Mouse (Mus musculus) midbrain, embryonic 10.5 days (tissue): ENCODE data around the gene March10. TPM values are rescaled to one million over a fixed set of nuclear protein-coding genes. Genes with fewer than 3 reads are reported as not detected.

Experiments
- DNase-seq: peaks from one replicate; pipeline ENCODE4 v3.0.0-alpha.2; 2017; ENCODE audit warnings: low spot score
- H3K27ac ChIP-seq: fragments of 300-500 bp; sonication (generic); replicated peaks from 2 replicates; pipeline ENCODE4 v1.5.1; 2016; ENCODE audit warnings: mild to moderate bottlenecking
- H3K27me3 ChIP-seq: fragments of 300-500 bp; sonication (generic); 2 replicates; pipeline ENCODE4 v1.6.1; 2016; ENCODE audit warnings: low read depth, mild to moderate bottlenecking; ENCODE audit not compliant: poor library complexity, severe bottlenecking
- H3K36me3 ChIP-seq: fragments of 300-500 bp; sonication (generic); 2 replicates; pipeline ENCODE4 v1.6.1; 2016; ENCODE audit warnings: mild to moderate bottlenecking, moderate library complexity
- H3K4me1 ChIP-seq: fragments of 300-500 bp; sonication (generic); 2 replicates; pipeline ENCODE4 v1.6.1; 2016
- H3K4me3 ChIP-seq: fragments of 300-500 bp; sonication (generic); 2 replicates; pipeline ENCODE4 v1.5.1; 2016; ENCODE audit warnings: mild to moderate bottlenecking, moderate library complexity
- H3K9me3 ChIP-seq: fragments of 300-500 bp; sonication (generic); replicated peaks from 2 replicates; pipeline ENCODE4 v1.6.1; 2016; ENCODE audit warnings: mild to moderate bottlenecking
- WGBS: fragments of 180-500 bp; shearing (Covaris S2); methylation state at CpG from one replicate; pipeline ENCODE4 v1.1.7; 2016; 5-methylcytosine and 5-hydroxymethylcytosine counted together
- polyA plus RNA-seq: library from polyadenylated mRNA; unstranded; fragments of >200 nt; fragmentation: Nextera tagmentation; extraction: Ambion mirVana; gene quantifications from 2 replicates; pipeline ENCODE4 v1.2.1, GENCODE M21; 2016

The March10 gene
- polyA plus RNA-seq, 1 experiment from 2014 or later, result not detected

GRCm38 (mm10) chr11:105459900-105460299 is 3.4 kb upstream of the March10 start:
- DNase-seq, result no peak
- Histone ChIP-seq H3K4me1 (peaks cover 31% of the 10 kb centered on the region), H3K27ac (0 out of 2 replicates have a peak overlapping the region, but pooled peaks have one; percentile 13), H3K4me3 (no peak overlapping the region), H3K9me3 (no peaks in the 10 kb centered on the region), H3K27me3 (peaks cover 12% of the 10 kb centered on the region), H3K36me3 (no peaks in the 10 kb centered on the region)
- WGBS, result 78% methylated on average over 5 of the region's 5 CpGs

DNA sequence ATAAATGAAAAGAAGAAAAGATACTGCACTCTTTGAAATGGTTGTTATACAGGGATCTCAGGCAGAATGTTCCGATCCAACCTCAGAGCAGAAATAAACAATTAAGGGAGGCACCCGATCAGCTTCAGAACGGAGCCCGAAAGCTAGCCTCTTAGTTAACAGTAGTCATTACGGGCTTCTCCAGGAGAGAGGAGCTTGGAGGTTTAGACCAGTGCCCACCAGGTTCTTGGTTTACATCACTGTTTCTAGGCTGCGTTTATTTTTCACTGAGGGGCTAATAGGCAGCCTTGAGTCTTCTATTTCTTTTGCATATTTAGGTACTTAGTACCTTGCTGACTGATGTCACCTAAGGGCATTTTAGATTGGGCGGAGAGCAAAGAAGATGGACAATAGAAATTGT is 506 bp upstream of the March10 start:
- peak overlapping the region; percentile 78 for H3K27ac ChIP-seq
- no peak for DNase-seq
- H3K36me3 ChIP-seq, result no peaks in the 10 kb centered on the region
- peaks cover 12% of the 10 kb centered on the region for H3K27me3 ChIP-seq
- H3K4me3 ChIP-seq, result peak overlapping the region; percentile 69
- WGBS, result 68% methylated on average over 7 of the region's 7 CpGs
- peaks cover 17% of the 10 kb centered on the region for H3K4me1 ChIP-seq
- H3K9me3 ChIP-seq, result no peaks in the 10 kb centered on the region

- no peak overlapping the region for H3K27ac ChIP-seq
- H3K27me3 ChIP-seq, result peaks cover 12% of the 10 kb centered on the region
- 97% methylated on average over 5 of the region's 5 CpGs for WGBS
- DNase-seq, result no peak
- H3K4me3 ChIP-seq, result no peak overlapping the region
- peaks cover 24% of the 10 kb centered on the region for H3K4me1 ChIP-seq
- H3K9me3 ChIP-seq, result no peaks in the 10 kb centered on the region
- no peaks in the 10 kb centered on the region for H3K36me3 ChIP-seq
Measured at GRCm38 (mm10) chr11:105455118-105455517, 1.4 kb downstream of the March10 start.

DNA sequence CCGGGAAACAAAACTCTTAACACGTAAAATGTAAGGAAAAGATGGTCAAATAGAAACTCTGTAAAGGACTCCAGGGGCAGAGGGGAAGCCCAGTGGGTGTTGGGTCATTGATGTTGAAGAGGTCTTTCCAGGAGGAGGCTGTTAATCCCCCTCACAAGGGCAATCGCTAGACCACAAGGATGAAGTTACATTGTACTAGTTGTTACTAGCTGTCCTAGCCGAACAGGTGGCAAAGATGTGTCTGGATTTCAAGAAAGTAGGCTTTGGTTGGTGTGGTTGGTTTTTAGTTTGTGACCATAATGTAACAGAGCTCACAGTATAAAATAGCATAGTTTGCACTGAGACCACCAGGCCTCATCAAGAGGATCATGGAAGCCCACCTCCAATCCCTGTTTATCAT is 3.5 kb downstream of the March10 start:
- H3K27me3 ChIP-seq, result peaks cover 10% of the 10 kb centered on the region
- H3K36me3 ChIP-seq, result no peaks in the 10 kb centered on the region
- no peak overlapping the region for H3K27ac ChIP-seq
- DNase-seq, result no peak
- peaks cover 31% of the 10 kb centered on the region for H3K4me1 ChIP-seq
- no peak overlapping the region for H3K4me3 ChIP-seq
- 87% methylated on average over 4 of the region's 4 CpGs for WGBS
- H3K9me3 ChIP-seq, result no peaks in the 10 kb centered on the region

DNA sequence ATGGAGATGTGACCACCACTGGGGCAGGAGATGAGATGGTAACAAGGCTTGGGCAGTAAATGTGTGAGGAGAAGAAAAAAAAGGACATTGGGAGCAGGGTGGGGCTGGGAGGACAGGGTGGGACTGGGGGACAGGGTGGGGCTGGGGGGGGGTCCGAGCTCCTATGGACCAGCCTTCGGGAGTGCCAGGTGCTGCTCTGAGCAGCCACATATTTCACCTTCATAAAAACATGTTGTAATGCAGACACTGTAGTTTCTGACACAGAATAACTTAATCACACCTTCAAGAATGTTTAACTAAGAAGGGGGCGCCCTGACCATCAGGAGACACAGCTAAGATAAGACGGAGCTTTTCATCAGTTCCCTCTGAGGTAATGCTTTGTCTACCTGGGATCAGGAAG is 4.0 kb downstream of the March10 start:
- Histone ChIP-seq H3K4me1 (peaks cover 29% of the 10 kb centered on the region), H3K4me3 (no peak overlapping the region), H3K9me3 (no peaks in the 10 kb centered on the region), H3K27ac (no peak overlapping the region), H3K27me3 (peaks cover 4% of the 10 kb centered on the region), H3K36me3 (no peaks in the 10 kb centered on the region)
- 91% methylated on average over 4 of the region's 4 CpGs for WGBS
- no peak for DNase-seq

GRCm38 (mm10) chr11:105451553-105452135 is 4.9 kb downstream of the March10 start:
- no peak for DNase-seq
- no peaks in the 10 kb centered on the region for H3K9me3 ChIP-seq

DNA sequence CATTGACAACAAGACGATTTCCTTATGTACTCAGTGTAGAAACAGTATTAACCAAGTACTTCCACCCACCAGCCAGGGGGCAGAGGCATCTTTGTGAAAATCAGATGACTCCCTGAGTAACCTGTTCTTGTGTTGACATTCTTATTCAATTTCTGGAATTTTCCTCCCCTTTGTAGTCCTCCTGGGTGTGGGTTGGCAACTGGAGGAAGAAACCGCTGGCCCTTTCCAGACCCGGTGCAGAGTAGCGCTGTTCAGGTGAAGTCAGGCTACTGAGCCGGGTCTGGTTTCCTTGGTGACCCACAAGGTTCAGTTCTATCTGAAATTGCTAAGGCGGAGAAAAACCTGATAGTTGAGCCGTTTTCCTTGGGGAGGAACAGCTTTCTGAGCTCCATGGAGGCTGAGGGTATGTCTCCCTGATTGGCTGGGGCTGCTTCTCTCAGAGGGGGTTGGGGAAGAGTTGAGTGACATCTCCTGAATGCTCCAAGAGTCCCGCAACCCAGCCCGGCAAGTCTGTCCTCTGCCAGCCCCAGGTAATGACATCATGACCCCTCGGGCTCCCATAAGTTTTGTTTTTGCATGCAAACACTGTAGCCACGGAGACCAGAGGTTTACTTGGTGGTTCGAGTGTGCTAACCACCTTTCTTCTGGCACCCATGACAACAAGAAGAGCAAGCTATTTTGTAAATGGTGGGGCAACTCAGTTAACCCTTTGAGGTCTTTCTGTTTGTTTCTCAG is 6.8 kb downstream of the March10 start:
- Histone ChIP-seq H3K27me3 (no peaks in the 10 kb centered on the region; the same call in 1 of the 2 replicates), H3K4me1 (peaks cover 13% of the 10 kb centered on the region), H3K4me3 (no peak overlapping the region), H3K36me3 (no peaks in the 10 kb centered on the region), H3K27ac (no peak overlapping the region), H3K9me3 (no peaks in the 10 kb centered on the region)
- no peak for DNase-seq
- 79% methylated on average over 12 of the region's 12 CpGs for WGBS

More at GRCm38 (mm10) chr11:105451553-105452135, 4.9 kb downstream of the March10 start:
- Histone ChIP-seq H3K4me3 (no peak overlapping the region), H3K36me3 (no peaks in the 10 kb centered on the region), H3K27me3 (no peaks in the 10 kb centered on the region; the same call in 1 of the 2 replicates), H3K27ac (no peak overlapping the region), H3K4me1 (peaks cover 20% of the 10 kb centered on the region)
- WGBS, result 85% methylated on average over 7 of the region's 7 CpGs

GRCm38 (mm10) chr11:105447661-105448060 is 8.9 kb downstream of the March10 start:
- WGBS, result 85% methylated on average over 6 of the region's 6 CpGs
- Histone ChIP-seq H3K4me1 (peaks cover 13% of the 10 kb centered on the region), H3K4me3 (no peak overlapping the region), H3K9me3 (no peaks in the 10 kb centered on the region), H3K27me3 (no peaks in the 10 kb centered on the region), H3K27ac (0 out of 2 replicates have a peak overlapping the region, but pooled peaks have one; percentile 13), H3K36me3 (no peaks in the 10 kb centered on the region)
- no peak for DNase-seq

- no peaks in the 10 kb centered on the region for H3K36me3 ChIP-seq
- 85% methylated on average over 5 of the region's 5 CpGs for WGBS
- no peak overlapping the region for H3K27ac ChIP-seq
- H3K27me3 ChIP-seq, result no peaks in the 10 kb centered on the region
- H3K4me3 ChIP-seq, result no peak overlapping the region
- no peak for DNase-seq
- H3K9me3 ChIP-seq, result no peaks in the 10 kb centered on the region
- H3K4me1 ChIP-seq, result peaks cover 7% of the 10 kb centered on the region
Measured at GRCm38 (mm10) chr11:105446221-105446620, 10.3 kb downstream of the March10 start.

- Histone ChIP-seq H3K9me3 (no peaks in the 10 kb centered on the region), H3K27ac (no peak overlapping the region), H3K4me1 (peaks cover 6% of the 10 kb centered on the region), H3K27me3 (no peaks in the 10 kb centered on the region), H3K36me3 (no peaks in the 10 kb centered on the region), H3K4me3 (no peak overlapping the region)
- 84% methylated on average over 5 of the region's 5 CpGs for WGBS
- no peak for DNase-seq
Measured at GRCm38 (mm10) chr11:105445741-105446140, 10.8 kb downstream of the March10 start.

DNA sequence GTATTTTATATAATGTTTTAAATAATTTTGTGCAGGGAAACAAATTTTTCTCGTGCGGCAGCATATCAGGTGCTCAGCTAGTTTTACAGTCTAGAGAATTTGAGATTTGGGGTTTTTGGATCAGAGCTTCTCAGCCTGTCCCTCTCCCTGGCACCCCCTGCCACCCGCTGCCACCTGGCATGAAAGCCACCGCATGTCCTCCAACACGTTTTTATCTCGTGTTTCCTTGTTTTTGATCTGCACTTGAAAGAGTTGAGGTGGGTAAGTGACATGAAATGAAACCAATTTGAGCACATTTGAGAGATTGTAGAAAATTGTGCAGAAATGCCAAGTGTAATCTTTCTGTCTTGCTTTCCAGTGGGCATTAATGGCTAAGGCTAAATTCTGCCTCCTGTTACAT is 11.6 kb downstream of the March10 start:
- WGBS, result 88% methylated on average over 6 of the region's 6 CpGs
- H3K4me1 ChIP-seq, result peaks cover 5% of the 10 kb centered on the region
- DNase-seq, result no peak
- H3K36me3 ChIP-seq, result no peaks in the 10 kb centered on the region
- no peak overlapping the region for H3K27ac ChIP-seq
- no peaks in the 10 kb centered on the region for H3K27me3 ChIP-seq
- no peak overlapping the region for H3K4me3 ChIP-seq
- H3K9me3 ChIP-seq, result no peaks in the 10 kb centered on the region

- DNase-seq, result no peak
- no peak overlapping the region for H3K4me3 ChIP-seq
- 78% methylated on average over 5 of the region's 5 CpGs for WGBS
- H3K4me1 ChIP-seq, result no peaks in the 10 kb centered on the region
- H3K27ac ChIP-seq, result no peak overlapping the region
- H3K9me3 ChIP-seq, result no peaks in the 10 kb centered on the region
- no peaks in the 10 kb centered on the region for H3K27me3 ChIP-seq
- H3K36me3 ChIP-seq, result no peaks in the 10 kb centered on the region
Measured at GRCm38 (mm10) chr11:105443505-105443904, 13.0 kb downstream of the March10 start.

- no peaks in the 10 kb centered on the region for H3K9me3 ChIP-seq
- H3K4me1 ChIP-seq, result no peaks in the 10 kb centered on the region
- no peak for DNase-seq
- 90% methylated on average over 7 of the region's 7 CpGs for WGBS
- H3K27ac ChIP-seq, result no peak overlapping the region
- no peak overlapping the region for H3K4me3 ChIP-seq
- H3K36me3 ChIP-seq, result no peaks in the 10 kb centered on the region
- no peaks in the 10 kb centered on the region for H3K27me3 ChIP-seq
Measured at GRCm38 (mm10) chr11:105439796-105440195, 16.7 kb downstream of the March10 start.
